Mouse (Mus musculus) thymus, postnatal 10 days (tissue): ENCODE measurements around the gene Hes7.
A peak's percentile ranks its signal among the peaks of the same experiment; 100 is the strongest.

Source experiments
- DNase-seq, 2 experiments: peaks; one replicate each; pipeline ENCODE4 v3.0.0; 2021; ENCODE audit warnings: low spot score in 2 of 2

Gene Hes7

GRCm38 (mm10) chr11:69120221-69121000, at the start of gene Hes7:
Gene Hes7, plus strand, starts transcription at chr11:69120404.
- no peak for DNase-seq

GRCm38 (mm10) chr11:69070590-69071222, 49.5 kb upstream of the Hes7 start, which contains the start of gene Tmem107:
Gene Tmem107, plus strand, starts transcription at chr11:69070806.
- DNase-seq, result peak; percentile 86 to 91

GRCm38 (mm10) chr11:69071262-69071661, 48.9 kb upstream of the Hes7 start:
- no peak for DNase-seq

- DNase-seq, result no peak
Observed at GRCm38 (mm10) chr11:69072234-69072633, 48.0 kb upstream of the Hes7 start.

GRCm38 (mm10) chr11:69072666-69073064, 47.5 kb upstream of the Hes7 start:
- no peak for DNase-seq

- DNase-seq, result peak; percentile 76 to 86
Observed at GRCm38 (mm10) chr11:69073065-69073888, 46.9 kb upstream of the Hes7 start.

GRCm38 (mm10) chr11:69073951-69074775, 46.0 kb upstream of the Hes7 start:
- DNase-seq, result no peak

GRCm38 (mm10) chr11:69074776-69075069, 45.5 kb upstream of the Hes7 start:
- no peak for DNase-seq

- no peak for DNase-seq
Observed at GRCm38 (mm10) chr11:69075764-69076479, 44.3 kb upstream of the Hes7 start.

- no peak for DNase-seq
Observed at GRCm38 (mm10) chr11:69076572-69076971, 43.6 kb upstream of the Hes7 start.

- DNase-seq, result no peak
Observed at GRCm38 (mm10) chr11:69077316-69077715, 42.9 kb upstream of the Hes7 start.

- DNase-seq, result no peak
Observed at GRCm38 (mm10) chr11:69078041-69078440, 42.2 kb upstream of the Hes7 start.

GRCm38 (mm10) chr11:69078805-69079438, 41.3 kb upstream of the Hes7 start:
- no peak for DNase-seq

GRCm38 (mm10) chr11:69080102-69080854, 39.9 kb upstream of the Hes7 start:
- no peak for DNase-seq

GRCm38 (mm10) chr11:69080855-69081222, 39.4 kb upstream of the Hes7 start:
- no peak for DNase-seq

- no peak for DNase-seq
Observed at GRCm38 (mm10) chr11:69081613-69082012, 38.6 kb upstream of the Hes7 start.

- DNase-seq, result no peak
Observed at GRCm38 (mm10) chr11:69085608-69086007, 34.6 kb upstream of the Hes7 start.

GRCm38 (mm10) chr11:69086390-69086789, 33.8 kb upstream of the Hes7 start:
- DNase-seq, result no peak

- DNase-seq, result no peak
Observed at GRCm38 (mm10) chr11:69087082-69087481, 33.1 kb upstream of the Hes7 start.

GRCm38 (mm10) chr11:69087597-69087996, 32.6 kb upstream of the Hes7 start:
- DNase-seq, result no peak
